Mouse (Mus musculus): ENCODE measurements around the gene Rxylt1. TPM values are rescaled to one million over a fixed set of nuclear protein-coding genes. Genes with fewer than 3 reads are reported as not detected.

The Rxylt1 gene
- polyA plus RNA-seq (2014; fragmentation: Illumina TruSeq; extraction: RNeasy Lipid Tissue Mini Kit (QIAGEN cat#74804); ENCODE audit: low replicate concordance): 63.7 TPM

DNA sequence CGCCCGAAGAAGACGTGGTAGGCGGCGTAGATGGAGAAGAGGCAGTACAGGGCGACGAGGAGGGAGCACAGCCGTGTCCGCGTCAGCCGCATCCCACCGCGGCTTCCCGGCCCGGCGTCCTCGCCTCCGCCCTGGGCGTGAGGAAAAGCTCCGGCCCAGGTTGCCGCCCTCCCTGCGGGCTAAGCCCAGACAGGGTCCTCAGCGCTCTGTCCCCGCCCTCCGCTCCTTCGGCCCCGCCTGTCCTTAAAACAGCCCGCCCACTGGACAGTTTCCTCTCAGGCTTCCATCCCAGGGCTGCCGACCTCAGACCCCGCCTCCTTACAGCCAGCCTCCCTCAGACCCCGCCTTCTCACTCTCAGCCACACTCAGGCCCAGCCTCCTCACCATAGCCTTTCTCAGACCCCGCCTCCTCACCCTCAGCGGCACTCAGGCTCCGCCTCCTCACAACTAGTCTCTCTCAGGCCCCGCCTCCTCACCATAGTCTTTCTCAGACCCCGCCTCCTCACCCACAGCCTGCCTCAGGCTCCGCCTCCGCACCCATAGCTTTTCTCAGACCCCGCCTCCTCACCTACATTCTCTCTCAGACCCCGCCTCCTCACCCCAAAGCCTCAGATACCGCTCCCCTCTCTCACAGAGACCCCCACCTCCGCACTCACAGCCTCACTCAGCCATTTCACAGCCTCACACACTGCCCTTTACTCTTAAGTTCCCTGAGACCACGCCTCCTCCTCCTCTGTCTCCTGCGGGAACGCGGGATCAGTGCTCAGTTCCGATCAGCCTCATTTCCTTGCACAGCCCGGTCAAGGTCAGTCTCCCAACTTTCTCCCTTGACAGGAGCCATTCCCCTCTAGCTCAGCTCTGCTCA is at the start of gene Rxylt1:
TSS of gene Rxylt1 (minus strand) at position 392 of the 865 bp plus-strand sequence.

DNA sequence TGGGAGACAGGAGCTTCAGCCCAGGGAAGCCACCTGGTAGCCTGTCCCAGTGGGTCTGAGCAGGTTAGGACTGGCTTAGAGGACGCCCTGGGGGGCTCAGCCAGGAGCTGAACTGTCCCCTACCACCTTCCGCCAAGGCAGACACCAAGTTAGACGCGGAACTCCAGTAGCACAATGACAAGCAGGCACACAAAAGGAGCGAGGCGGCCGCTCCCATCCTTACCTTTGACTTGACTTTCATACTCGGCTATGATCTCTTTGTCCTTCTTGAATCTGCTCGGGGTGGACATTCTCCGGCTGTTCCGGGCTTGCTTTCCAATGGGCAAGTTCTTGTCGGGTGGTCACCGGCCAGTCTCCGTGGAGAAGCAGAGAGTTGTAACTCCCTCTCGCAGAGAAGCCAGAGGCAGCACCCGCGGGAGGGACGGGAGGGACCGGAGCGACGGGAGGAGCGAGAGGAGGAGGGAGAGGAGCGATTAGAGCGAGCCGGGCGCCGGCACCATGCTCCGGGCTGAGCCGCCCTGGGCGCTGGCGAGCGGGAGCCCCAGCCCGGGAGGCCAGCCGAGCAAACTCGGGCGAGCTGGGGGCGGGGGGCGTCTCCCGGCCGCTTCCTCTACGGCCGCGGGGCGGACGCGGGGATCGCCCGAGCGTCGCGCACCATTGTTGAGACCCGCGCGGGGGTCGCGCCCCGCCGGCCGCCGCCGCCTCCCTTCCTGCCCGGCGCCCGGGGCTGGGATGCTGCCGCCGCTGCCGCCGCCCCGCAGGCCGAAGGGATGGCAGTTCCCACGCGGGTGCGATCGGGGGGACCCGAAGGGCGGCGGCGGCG is 50.1 kb downstream of the Rxylt1 start, which contains the start of gene Srgap1:
TSS of gene Srgap1 (minus strand) at position 412 of the 823 bp plus-strand sequence.

Other genes starting within 250 kb of the Rxylt1 start
- gene Srgap1, start 50.1 kb downstream of the Rxylt1 start, polyA plus RNA-seq (2014; fragmentation: Illumina TruSeq; extraction: RNeasy Lipid Tissue Mini Kit (QIAGEN cat#74804); ENCODE audit: low replicate concordance): 1.2 TPM

Data from small intestine, adult 10 weeks (tissue).